Mouse (Mus musculus) testis, adult 2 months (tissue): ENCODE results near the gene Ap5m1.

ENCODE experiments used
- CTCF ChIP-seq: fragments of 200-500 bp; IDR thresholded peaks from 2 replicates; pipeline ENCODE4 v1.5.1; 2012; ENCODE audit warnings: low read depth, mild to moderate bottlenecking, inconsistent platforms, low read length, moderate library complexity; ENCODE audit not compliant: control insufficient read depth, insufficient read depth, insufficient replicate concordance
- POLR2A ChIP-seq: fragments of 200-500 bp; IDR thresholded peaks from 2 replicates; pipeline ENCODE4 v1.6.1; 2012; ENCODE audit warnings: low read depth, mild to moderate bottlenecking, inconsistent platforms, low read length, moderate library complexity; ENCODE audit not compliant: control insufficient read depth

- TF ChIP-seq POLR2A = no peak
- TF ChIP-seq CTCF = no peak
These were observed 20.3 kb upstream of the Ap5m1 start for GRCm38 (mm10) chr14:49045610-49046009.
